Mouse (Mus musculus) heart, postnatal 25 days (tissue): ENCODE results near the gene Cep164. TPM values are rescaled to one million over a fixed set of nuclear protein-coding genes. Genes with fewer than 3 reads are reported as not detected.
A peak's percentile ranks its signal among the peaks of the same experiment; 100 is the strongest.
"Not testable (repeated sequence)": the region's sequence is repeated elsewhere in the genome, so short reads cannot be mapped to it uniquely, and the experiment has no call there.

Experiments used
- DNase-seq: peaks from one replicate; pipeline ENCODE4 v3.0.0; 2022; ENCODE audit warnings: low spot score
- intact Hi-C: fragments of 180-260 bp; cut with DNase I; formaldehyde crosslinking; loops from one replicate; pipeline ENCODE4 v1.15.1; 2025
- total RNA-seq, 2 experiments: library from RNA; stranded (reverse); gene quantifications; 2 replicates each; pipeline ENCODE4 v1.2.3; 2021

The Cep164 gene
- total RNA-seq, 2 experiments from 2014 or later: 5.8 to 6.4 TPM

GRCm38 (mm10) chr9:45793697-45794096 is 34.8 kb downstream of the Cep164 start:
- DNase-seq: no peak
- intact Hi-C loops: no loop called here

- DNase-seq: no peak
- intact Hi-C loops: no loop called here
These were observed 36.3 kb downstream of the Cep164 start for GRCm38 (mm10) chr9:45792235-45792634.

DNA sequence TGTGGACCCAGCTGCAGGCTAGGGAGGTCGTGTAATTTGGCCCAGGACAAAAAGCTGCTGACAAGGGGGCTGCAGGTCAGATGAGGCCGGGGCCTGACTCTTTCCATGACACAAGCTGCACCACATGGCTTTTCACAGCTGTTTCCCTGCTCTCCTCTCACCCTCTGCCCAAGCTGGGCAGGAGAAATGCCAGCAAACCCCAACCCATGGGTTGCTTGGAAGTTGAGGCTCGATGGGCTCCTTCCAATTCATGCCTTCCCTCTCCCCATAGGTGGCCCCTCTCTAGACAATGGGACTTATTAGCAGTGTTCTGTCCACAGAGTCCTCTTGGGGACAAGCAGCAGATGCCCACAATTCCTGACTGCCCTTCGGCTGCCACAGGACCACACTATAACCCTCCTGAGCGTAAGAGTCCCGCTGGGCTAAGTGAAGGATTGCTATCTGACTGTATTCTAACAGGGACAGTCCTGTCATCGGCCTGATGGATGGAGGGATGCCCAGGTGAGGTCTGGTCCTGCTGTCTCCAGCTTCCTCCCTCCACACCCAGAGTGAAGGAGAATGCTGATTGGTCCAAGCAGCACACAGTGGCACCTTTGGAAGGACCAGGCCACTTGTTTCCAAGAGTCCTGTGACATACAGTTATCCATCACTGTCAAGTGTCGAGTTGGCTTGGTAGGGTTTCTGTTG is 36.9 kb downstream of the Cep164 start:
- intact Hi-C loops: no loop called here
- no peak for DNase-seq

GRCm38 (mm10) chr9:45788405-45788804 is 40.1 kb downstream of the Cep164 start:
- intact Hi-C loops: no loop called here
- no peak for DNase-seq

- DNase-seq: no peak
- intact Hi-C loops: no loop called here
These were observed 40.9 kb downstream of the Cep164 start for GRCm38 (mm10) chr9:45787547-45787946.

GRCm38 (mm10) chr9:45787071-45787470 is 41.4 kb downstream of the Cep164 start:
- intact Hi-C loops: no loop called here
- DNase-seq: no peak

- intact Hi-C loops: no loop called here
- no peak for DNase-seq
These were observed 45.0 kb downstream of the Cep164 start for GRCm38 (mm10) chr9:45783249-45784069.

DNA sequence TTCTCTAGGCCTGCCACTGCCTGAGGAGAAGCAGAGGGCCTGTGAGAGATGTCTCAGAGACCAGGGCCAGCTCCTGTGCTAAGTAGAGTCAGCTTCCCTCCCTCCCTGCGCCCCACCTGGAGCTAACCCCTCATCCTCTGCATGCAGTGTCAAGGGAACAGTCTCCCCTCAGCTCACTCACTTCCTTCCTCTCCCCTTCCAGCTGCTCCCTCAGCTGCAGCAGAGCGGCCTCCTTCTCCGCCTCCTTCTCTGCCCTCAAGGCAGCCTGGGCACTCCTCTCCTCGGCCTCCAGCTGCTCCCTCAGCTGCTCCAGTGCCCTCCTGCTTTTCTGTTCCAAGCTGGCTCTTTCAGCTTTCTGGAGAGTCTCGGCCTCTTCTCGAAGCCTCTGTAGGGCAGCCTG is 49.3 kb downstream of the Cep164 start:
- intact Hi-C loops: no loop called here
- no peak for DNase-seq

GRCm38 (mm10) chr9:45776176-45776575 is 52.3 kb downstream of the Cep164 start:
- DNase-seq, intact Hi-C loops: not testable (repeated sequence)

DNA sequence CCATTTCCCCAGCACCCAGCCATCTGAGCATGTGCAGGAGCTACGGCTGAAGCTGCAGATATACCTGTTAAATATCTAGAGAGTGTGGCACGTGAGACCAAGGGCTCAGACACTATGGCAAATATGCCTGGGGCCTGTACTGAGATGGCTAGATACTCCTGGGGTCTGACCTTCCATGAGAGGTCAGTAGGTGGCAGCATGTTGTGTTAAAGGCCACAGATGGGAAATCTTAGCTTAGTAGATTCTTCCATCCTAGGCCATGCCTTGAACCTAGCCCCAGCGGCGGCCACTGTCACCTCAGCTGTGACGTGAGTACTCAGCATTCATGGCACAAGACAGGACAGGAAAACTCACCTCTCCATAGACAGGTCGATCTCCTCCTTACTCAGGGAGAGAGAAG is 54.4 kb downstream of the Cep164 start:
- intact Hi-C loops: no loop called here
- no peak for DNase-seq

DNA sequence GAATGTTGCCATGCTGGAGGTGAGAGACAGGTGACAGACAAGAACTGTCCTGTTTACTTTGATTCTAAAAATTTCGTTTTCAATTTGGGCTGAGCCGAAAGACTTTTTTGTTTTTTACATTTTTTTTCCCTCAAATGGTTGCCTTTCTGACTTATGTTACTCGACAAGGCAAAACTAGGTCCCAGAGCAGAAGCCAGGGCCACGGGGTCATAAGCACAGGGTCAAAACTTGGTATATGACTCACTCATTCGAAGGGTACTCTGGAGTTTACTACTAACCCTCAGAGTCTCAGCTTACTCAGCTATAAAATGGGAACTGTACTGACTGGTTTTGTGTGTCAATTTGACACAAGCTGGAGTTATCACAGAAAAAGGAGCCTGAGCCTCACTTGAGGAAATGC is 58.9 kb downstream of the Cep164 start:
- intact Hi-C loops: no loop called here
- no peak for DNase-seq

DNA sequence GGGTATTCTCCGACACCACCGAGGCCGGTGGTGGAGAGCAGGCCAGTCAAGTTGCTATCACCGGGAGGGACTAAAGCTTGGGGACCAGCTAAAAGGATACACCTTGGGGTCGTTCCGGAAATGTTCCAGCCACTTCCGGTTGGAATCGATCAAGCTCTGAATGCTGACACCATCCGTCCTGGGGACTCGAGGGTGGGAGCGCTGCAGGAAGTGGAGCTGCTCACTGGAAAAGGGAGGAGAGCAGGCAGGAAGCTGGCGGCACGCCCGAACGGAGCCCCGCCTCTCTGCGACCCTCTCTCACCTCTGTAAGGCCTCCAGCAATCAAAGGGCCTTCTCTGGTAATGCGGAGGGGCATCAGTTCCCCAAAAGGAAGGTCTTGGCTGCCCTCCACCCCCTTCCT is 60.1 kb downstream of the Cep164 start:
- DNase-seq: no peak
- intact Hi-C loops: no loop called here

GRCm38 (mm10) chr9:45767155-45767554 is 61.3 kb downstream of the Cep164 start:
- intact Hi-C loops: no loop called here
- no peak for DNase-seq

DNA sequence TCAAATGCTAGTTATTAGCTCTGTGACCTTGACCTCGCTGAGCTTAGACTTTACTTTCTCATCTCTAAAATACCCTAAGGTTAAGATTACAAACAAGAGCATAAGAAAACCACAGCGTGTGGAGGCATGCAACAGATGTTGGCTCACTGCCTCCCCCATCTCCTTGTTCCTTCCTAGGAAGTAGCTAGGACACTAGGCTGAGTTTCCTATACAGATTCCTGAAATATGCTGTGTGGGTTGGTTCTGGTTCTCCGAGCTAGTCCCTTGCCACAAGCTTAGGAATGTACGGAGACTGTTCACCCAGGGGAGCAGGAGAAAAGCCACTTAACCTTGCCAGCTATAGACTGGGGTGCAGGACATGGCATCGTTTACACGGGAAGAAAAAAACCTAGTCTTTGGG is 62.3 kb downstream of the Cep164 start:
- DNase-seq: no peak
- intact Hi-C loops: no loop called here

- intact Hi-C loops: loop anchor here (2.0 to 5.0 kb wide), 2 partner anchors 162 to 342 kb away; no protein-coding TSS in a partner anchor
- DNase-seq: no peak
These were observed 73.9 kb downstream of the Cep164 start for GRCm38 (mm10) chr9:45754452-45755091.

DNA sequence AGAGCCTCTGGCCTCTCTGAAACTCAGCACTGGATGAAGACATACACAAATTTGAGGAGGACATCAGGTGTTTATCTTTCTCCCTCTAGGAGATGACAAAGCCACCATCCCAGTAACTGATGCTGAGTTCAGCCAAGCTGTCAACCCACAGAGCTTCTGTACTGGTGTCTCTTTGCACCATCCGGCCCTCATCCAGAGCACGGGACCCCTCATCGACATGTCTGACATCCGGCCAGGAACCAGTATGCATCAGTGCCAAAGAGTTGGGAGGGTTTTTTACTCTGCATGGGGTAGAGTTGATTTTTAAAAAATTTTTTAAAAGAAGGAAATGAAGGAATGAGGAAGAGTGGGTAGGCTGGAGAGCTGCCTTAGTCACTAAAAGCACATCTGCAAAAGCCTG is 78.6 kb downstream of the Cep164 start:
- intact Hi-C loops: loop anchor here (5.0 kb wide), 1 partner anchor 158 kb away; no protein-coding TSS in a partner anchor
- no peak for DNase-seq

- intact Hi-C loops: no loop called here
- no peak for DNase-seq
These were observed 83.0 kb downstream of the Cep164 start for GRCm38 (mm10) chr9:45745451-45745850.

DNA sequence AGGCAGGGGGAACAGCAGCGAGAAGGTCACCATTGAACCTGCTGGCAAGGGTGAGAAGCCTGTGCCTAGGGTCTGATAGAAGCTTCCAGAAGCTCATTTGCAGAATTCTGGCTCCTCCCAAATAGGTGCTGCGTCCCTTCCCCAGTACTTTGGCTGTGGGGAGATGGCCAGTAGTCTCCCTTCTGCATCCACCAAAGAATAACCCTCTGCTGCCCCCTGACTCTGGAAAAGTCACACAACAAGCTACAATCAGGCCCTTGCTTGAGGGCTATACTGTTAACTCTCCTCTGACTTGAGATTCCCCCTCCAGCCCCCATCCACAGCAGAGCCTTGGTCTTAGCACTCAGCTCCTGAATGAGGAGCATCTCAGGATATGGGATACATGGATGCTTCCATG is 87.9 kb downstream of the Cep164 start:
- intact Hi-C loops: no loop called here
- DNase-seq: no peak

DNA sequence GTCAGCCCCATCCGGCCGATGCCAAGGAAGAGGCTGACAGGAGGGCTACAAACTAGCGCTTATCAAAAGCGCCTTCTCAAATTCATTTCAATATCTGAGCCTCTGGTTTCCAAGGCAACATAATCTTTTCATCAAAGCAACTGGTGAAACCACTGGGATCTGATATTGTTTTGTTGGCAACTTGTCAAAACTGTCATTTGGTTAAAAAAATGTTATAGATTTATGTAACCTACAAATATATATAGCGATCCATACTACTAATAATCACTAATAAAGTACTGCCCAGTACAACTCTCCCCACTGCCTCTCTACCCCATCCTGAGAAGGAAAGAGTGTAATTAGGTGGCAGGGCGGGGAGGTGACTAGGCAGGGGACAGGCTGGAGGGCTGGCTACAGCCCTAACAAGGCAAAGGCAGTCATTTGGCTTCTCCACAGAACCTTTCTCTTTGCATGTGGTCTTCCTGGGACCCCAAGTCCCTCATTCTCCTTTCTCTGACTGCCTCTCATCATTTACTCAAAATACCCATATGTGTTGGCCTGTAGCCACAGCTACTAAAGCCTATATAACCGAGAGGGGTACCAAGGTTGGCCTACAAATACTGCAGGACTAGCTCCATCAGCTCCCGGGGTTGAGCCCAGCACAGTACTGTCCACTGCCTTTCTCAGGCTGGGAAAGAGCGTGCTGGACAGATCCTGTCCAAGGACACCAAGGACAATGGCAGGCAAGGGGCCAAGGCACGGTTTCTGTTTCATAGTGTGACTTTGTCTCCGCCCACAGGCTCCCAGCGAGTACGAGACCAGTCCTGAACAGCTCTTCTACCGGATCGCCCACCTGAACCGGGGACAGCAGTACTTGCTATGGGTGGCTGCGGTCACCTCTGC is 88.5 kb downstream of the Cep164 start:
- peak; percentile 16 for DNase-seq
- intact Hi-C loops: no loop called here
